Mouse (Mus musculus) forebrain, embryonic 15.5 days (tissue): Measurements from ENCODE around the gene Cntn6. TPM values are rescaled to one million over a fixed set of nuclear protein-coding genes. Genes with fewer than 3 reads are reported as not detected.
A peak's percentile ranks its signal among the peaks of the same experiment; 100 is the strongest.

ENCODE experiments used
- ATAC-seq: fragments of 200-750 bp; cut with Nextera tagmentation; replicated peaks from 2 replicates; pipeline ENCODE4 v1.8.0; 2017; ENCODE audit warnings: mild to moderate bottlenecking, moderate TSS enrichment, moderate library complexity
- H3K27ac ChIP-seq: fragments of 300-500 bp; sonication (generic); replicated peaks from 2 replicates; pipeline ENCODE4 v1.5.1; 2015; ENCODE audit warnings: mild to moderate bottlenecking, inconsistent platforms
- H3K27me3 ChIP-seq: fragments of 300-500 bp; sonication (generic); 2 replicates; pipeline ENCODE4 v1.6.1; 2015; ENCODE audit warnings: inconsistent platforms
- H3K36me3 ChIP-seq: fragments of 300-500 bp; sonication (generic); 2 replicates; pipeline ENCODE4 v1.6.1; 2015; ENCODE audit warnings: mild to moderate bottlenecking, inconsistent platforms
- H3K4me1 ChIP-seq: fragments of 300-500 bp; sonication (generic); 2 replicates; pipeline ENCODE4 v1.6.1; 2015; ENCODE audit warnings: inconsistent platforms
- H3K4me2 ChIP-seq: fragments of 300-500 bp; sonication (generic); replicated peaks from 2 replicates; pipeline ENCODE4 v1.6.1; 2015; ENCODE audit warnings: mild to moderate bottlenecking, inconsistent platforms
- H3K4me3 ChIP-seq: fragments of 300-500 bp; sonication (generic); 2 replicates; pipeline ENCODE4 v1.5.1; 2015; ENCODE audit warnings: mild to moderate bottlenecking, inconsistent platforms
- H3K9ac ChIP-seq: fragments of 300-500 bp; sonication (generic); replicated peaks from 2 replicates; pipeline ENCODE4 v1.6.1; 2015; ENCODE audit warnings: mild to moderate bottlenecking, inconsistent platforms
- H3K9me3 ChIP-seq: fragments of 300-500 bp; sonication (generic); 2 replicates; pipeline ENCODE4 v1.6.1; 2016; ENCODE audit warnings: inconsistent platforms
- WGBS: fragments of 180-500 bp; shearing (Covaris S2); methylation state at CpG from one replicate; pipeline ENCODE4 v1.1.7; 2015; ENCODE audit warnings: mixed read lengths; 5-methylcytosine and 5-hydroxymethylcytosine counted together
- polyA plus RNA-seq: library from polyadenylated mRNA; unstranded; fragments of >200 nt; fragmentation: Nextera tagmentation; extraction: Ambion mirVana; gene quantifications from 2 replicates; pipeline ENCODE4 v1.2.1, GENCODE M21; 2015

The Cntn6 gene
- 5.0 and 5.4 TPM in 2 replicates for polyA plus RNA-seq

GRCm38 (mm10) chr6:104492490-104493431, at the start of gene Cntn6:
Cntn6 (plus strand) TSS chr6:104492790.
- ATAC-seq = peak; percentile 92
- Histone ChIP-seq H3K27me3 (no peaks in the 10 kb centered on the region), H3K27ac (peak within 1 kb of the TSS; percentile 54; the same call in 1 of the 2 replicates), H3K4me3 (peak within 1 kb of the TSS; percentile 27), H3K4me2 (peak within 1 kb of the TSS; percentile 39), H3K9me3 (no peaks in the 10 kb centered on the region), H3K9ac (peak within 1 kb of the TSS; percentile 32), H3K36me3 (no peaks in the 10 kb centered on the region), H3K4me1 (peaks cover 11% of the 10 kb centered on the region)
- WGBS = 4% methylated on average over 11 of the region's 11 CpGs

- Histone ChIP-seq H3K9me3 (no peaks in the 10 kb centered on the region), H3K4me2 (no peak overlapping the region), H3K4me3 (no peak overlapping the region), H3K9ac (no peak overlapping the region), H3K27ac (no peak overlapping the region), H3K36me3 (no peaks in the 10 kb centered on the region), H3K4me1 (no peaks in the 10 kb centered on the region), H3K27me3 (no peaks in the 10 kb centered on the region)
- WGBS = 22% methylated on average over 3 of the region's 3 CpGs
- peak; percentile 80; the same call in 1 of the 2 replicates for ATAC-seq
These were observed 48.9 kb upstream of the Cntn6 start for GRCm38 (mm10) chr6:104443731-104444130.

- ATAC-seq = no peak
- no peak overlapping the region for H3K4me2 ChIP-seq
- no peak overlapping the region for H3K27ac ChIP-seq
- H3K9ac ChIP-seq = no peak overlapping the region
- H3K27me3 ChIP-seq = no peaks in the 10 kb centered on the region
- no peaks in the 10 kb centered on the region for H3K9me3 ChIP-seq
- H3K4me1 ChIP-seq = no peaks in the 10 kb centered on the region
- WGBS = 100% methylated on average over 1 of the region's 1 CpGs
- H3K4me3 ChIP-seq = no peak overlapping the region
- no peaks in the 10 kb centered on the region for H3K36me3 ChIP-seq
These were observed 21.9 kb upstream of the Cntn6 start for GRCm38 (mm10) chr6:104470706-104471105.

- Histone ChIP-seq H3K9ac (no peak overlapping the region), H3K4me3 (no peak overlapping the region), H3K9me3 (no peaks in the 10 kb centered on the region), H3K4me1 (no peaks in the 10 kb centered on the region), H3K36me3 (no peaks in the 10 kb centered on the region), H3K27ac (no peak overlapping the region), H3K4me2 (no peak overlapping the region), H3K27me3 (no peaks in the 10 kb centered on the region)
- no peak for ATAC-seq
These were observed 13.3 kb upstream of the Cntn6 start for GRCm38 (mm10) chr6:104479242-104479641.

- Histone ChIP-seq H3K27ac (peak overlapping the region; percentile 54; the same call in 1 of the 2 replicates), H3K27me3 (no peaks in the 10 kb centered on the region), H3K4me3 (peak overlapping the region; percentile 27), H3K4me2 (peak overlapping the region; percentile 39), H3K9me3 (no peaks in the 10 kb centered on the region), H3K9ac (peak overlapping the region; percentile 32), H3K36me3 (no peaks in the 10 kb centered on the region), H3K4me1 (peaks cover 11% of the 10 kb centered on the region)
- 33% methylated on average over 6 of the region's 6 CpGs for WGBS
- ATAC-seq = peak; percentile 32; the same call in 1 of the 2 replicates
These were observed 869 bp downstream of the Cntn6 start for GRCm38 (mm10) chr6:104493459-104493858.

- no peak for ATAC-seq
- Histone ChIP-seq H3K4me1 (peaks cover 11% of the 10 kb centered on the region), H3K27ac (no peak overlapping the region), H3K9ac (no peak overlapping the region), H3K4me3 (no peak overlapping the region), H3K36me3 (no peaks in the 10 kb centered on the region), H3K9me3 (no peaks in the 10 kb centered on the region), H3K4me2 (no peak overlapping the region), H3K27me3 (no peaks in the 10 kb centered on the region)
- 45% methylated on average over 2 of the region's 2 CpGs for WGBS
These were observed 3.2 kb downstream of the Cntn6 start for GRCm38 (mm10) chr6:104495801-104496200.

- H3K27me3 ChIP-seq = no peaks in the 10 kb centered on the region
- no peaks in the 10 kb centered on the region for H3K36me3 ChIP-seq
- H3K4me1 ChIP-seq = no peaks in the 10 kb centered on the region
- WGBS = 95% methylated on average over 1 of the region's 1 CpGs
- no peak overlapping the region for H3K4me3 ChIP-seq
- H3K27ac ChIP-seq = no peak overlapping the region
- H3K9ac ChIP-seq = no peak overlapping the region
- ATAC-seq = no peak
- H3K9me3 ChIP-seq = no peaks in the 10 kb centered on the region
- no peak overlapping the region for H3K4me2 ChIP-seq
These were observed 71.4 kb downstream of the Cntn6 start for GRCm38 (mm10) chr6:104563993-104564392.

GRCm38 (mm10) chr6:104569564-104569963, 77.0 kb downstream of the Cntn6 start:
- H3K9ac ChIP-seq = no peak overlapping the region
- H3K9me3 ChIP-seq = no peaks in the 10 kb centered on the region
- ATAC-seq = no peak
- H3K4me2 ChIP-seq = no peak overlapping the region
- H3K4me1 ChIP-seq = no peaks in the 10 kb centered on the region
- H3K27me3 ChIP-seq = no peaks in the 10 kb centered on the region
- H3K4me3 ChIP-seq = no peak overlapping the region
- no peaks in the 10 kb centered on the region for H3K36me3 ChIP-seq
- H3K27ac ChIP-seq = no peak overlapping the region

GRCm38 (mm10) chr6:104588028-104588427, 95.4 kb downstream of the Cntn6 start:
- no peak overlapping the region for H3K4me3 ChIP-seq
- H3K9ac ChIP-seq = no peak overlapping the region
- no peaks in the 10 kb centered on the region for H3K9me3 ChIP-seq
- no peaks in the 10 kb centered on the region for H3K36me3 ChIP-seq
- no peak overlapping the region for H3K4me2 ChIP-seq
- WGBS = 83% methylated on average over 3 of the region's 3 CpGs
- no peak for ATAC-seq
- no peaks in the 10 kb centered on the region for H3K4me1 ChIP-seq
- no peaks in the 10 kb centered on the region for H3K27me3 ChIP-seq
- no peak overlapping the region for H3K27ac ChIP-seq

GRCm38 (mm10) chr6:104600838-104601397, 108.3 kb downstream of the Cntn6 start:
- no peak overlapping the region for H3K4me2 ChIP-seq
- H3K36me3 ChIP-seq = no peaks in the 10 kb centered on the region
- no peak overlapping the region for H3K4me3 ChIP-seq
- H3K27ac ChIP-seq = no peak overlapping the region
- no peaks in the 10 kb centered on the region for H3K27me3 ChIP-seq
- no peaks in the 10 kb centered on the region for H3K4me1 ChIP-seq
- H3K9me3 ChIP-seq = no peaks in the 10 kb centered on the region
- H3K9ac ChIP-seq = no peak overlapping the region
- 76% methylated on average over 2 of the region's 2 CpGs for WGBS
- no peak for ATAC-seq

GRCm38 (mm10) chr6:104602894-104603293, 110.3 kb downstream of the Cntn6 start:
- H3K27me3 ChIP-seq = no peaks in the 10 kb centered on the region
- H3K9ac ChIP-seq = no peak overlapping the region
- H3K27ac ChIP-seq = no peak overlapping the region
- H3K9me3 ChIP-seq = no peaks in the 10 kb centered on the region
- H3K4me3 ChIP-seq = no peak overlapping the region
- no peaks in the 10 kb centered on the region for H3K4me1 ChIP-seq
- no peak overlapping the region for H3K4me2 ChIP-seq
- no peaks in the 10 kb centered on the region for H3K36me3 ChIP-seq
- no peak for ATAC-seq

- no peak overlapping the region for H3K4me2 ChIP-seq
- H3K27me3 ChIP-seq = no peaks in the 10 kb centered on the region
- no peaks in the 10 kb centered on the region for H3K9me3 ChIP-seq
- no peak overlapping the region for H3K27ac ChIP-seq
- no peak overlapping the region for H3K9ac ChIP-seq
- H3K4me3 ChIP-seq = no peak overlapping the region
- ATAC-seq = peak; percentile 46; the same call in 1 of the 2 replicates
- H3K4me1 ChIP-seq = no peaks in the 10 kb centered on the region
- no peaks in the 10 kb centered on the region for H3K36me3 ChIP-seq
- WGBS = 35% methylated on average over 4 of the region's 4 CpGs
These were observed 110.8 kb downstream of the Cntn6 start for GRCm38 (mm10) chr6:104603371-104603770.
